Mouse (Mus musculus) gastrocnemius, postnatal 14 days (tissue): ENCODE data around the gene Zfp704. TPM values are rescaled to one million over a fixed set of nuclear protein-coding genes. Genes with fewer than 3 reads are reported as not detected.
A peak's percentile ranks its signal among the peaks of the same experiment; 100 is the strongest.

Experiments used
- DNase-seq: peaks from one replicate; pipeline ENCODE4 v3.0.0; 2021; ENCODE audit warnings: mixed read lengths
- intact Hi-C: fragments of 180-260 bp; cut with DNase I; formaldehyde crosslinking; loops from one replicate; pipeline ENCODE4 v1.15.1; 2025; ENCODE audit warnings: low total_unique reads
- long read RNA-seq, 2 experiments: library from polyadenylated mRNA; stranded (forward); transcript quantifications; one replicate each; pipeline ENCODE4 v2.0.0; 2021
- total RNA-seq, 2 experiments: library from RNA; stranded (reverse); gene quantifications; 2 replicates each; pipeline ENCODE4 v1.2.3; 2021

Gene Zfp704
- total RNA-seq = 1 to 10 TPM; 6.9 to 9.5 TPM
- long read RNA-seq, experiment 1, full-length matches to known transcripts = 7 of 9 reads
- long read RNA-seq, experiment 1, partial matches to known transcripts = 0 of 9 reads
- long read RNA-seq, experiment 1, other reads (novel, unspliced or antisense) = 2 of 9 reads
- long read RNA-seq, experiment 2, full-length matches to known transcripts = 4 of 7 reads
- long read RNA-seq, experiment 2, partial matches to known transcripts = 0 of 7 reads
- long read RNA-seq, experiment 2, other reads (novel, unspliced or antisense) = 3 of 7 reads

GRCm38 (mm10) chr3:9609581-9610341 lies at the start of gene Zfp704:
Zfp704 (minus strand) TSS chr3:9610085.
- intact Hi-C loops = loop anchor here (5.0 to 10.0 kb wide), 2 partner anchors 95 to 233 kb away; no protein-coding TSS in a partner anchor
- peak; percentile 84 for DNase-seq

GRCm38 (mm10) chr3:9633036-9634005 lies 23.4 kb upstream of the Zfp704 start:
- no peak for DNase-seq
- intact Hi-C loops = no loop called here

GRCm38 (mm10) chr3:9629951-9630350 lies 20.1 kb upstream of the Zfp704 start:
- intact Hi-C loops = no loop called here
- DNase-seq = peak; percentile 24

- DNase-seq = no peak
- intact Hi-C loops = no loop called here
These were observed 18.2 kb upstream of the Zfp704 start for GRCm38 (mm10) chr3:9628041-9628440.

DNA sequence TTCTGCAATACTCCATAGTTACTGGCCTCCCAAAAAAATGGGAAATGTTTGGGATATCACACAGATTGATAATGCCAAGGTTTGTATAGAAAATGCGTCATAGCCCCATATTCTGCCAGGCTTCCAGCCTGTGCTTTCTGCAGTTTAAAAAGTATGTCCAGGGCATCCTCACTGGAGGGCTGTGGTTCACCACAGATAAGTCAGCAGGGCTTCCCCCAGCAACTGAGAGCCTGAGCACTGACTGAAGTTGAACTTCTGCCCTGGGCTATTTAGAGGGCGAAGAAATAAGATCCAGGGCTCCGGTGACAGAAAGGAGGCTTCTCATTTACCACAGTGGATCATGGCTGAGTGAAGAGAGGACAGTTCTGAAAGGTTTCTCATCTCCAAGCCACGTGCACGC lies 16.3 kb upstream of the Zfp704 start:
- no peak for DNase-seq
- intact Hi-C loops = no loop called here

DNA sequence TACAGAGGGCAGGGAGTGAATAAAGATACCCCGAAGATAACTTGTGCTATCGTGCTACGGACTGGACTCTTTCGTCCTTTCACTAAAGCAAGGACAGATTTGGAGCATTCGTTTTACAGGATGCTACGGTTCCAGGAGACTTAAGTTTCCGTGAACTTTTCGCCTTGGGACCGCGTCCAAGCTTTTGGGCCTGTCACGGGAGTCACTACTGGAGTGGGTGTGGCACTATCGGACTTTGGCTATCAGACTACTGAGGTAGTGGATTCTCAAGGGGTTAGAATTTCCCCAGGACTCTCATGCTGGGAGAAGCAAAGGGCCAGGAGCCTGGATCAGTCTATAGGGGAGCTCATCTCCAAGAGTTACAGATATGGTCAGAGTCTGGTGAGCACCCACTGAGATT lies 10.7 kb upstream of the Zfp704 start:
- no peak for DNase-seq
- intact Hi-C loops = no loop called here

DNA sequence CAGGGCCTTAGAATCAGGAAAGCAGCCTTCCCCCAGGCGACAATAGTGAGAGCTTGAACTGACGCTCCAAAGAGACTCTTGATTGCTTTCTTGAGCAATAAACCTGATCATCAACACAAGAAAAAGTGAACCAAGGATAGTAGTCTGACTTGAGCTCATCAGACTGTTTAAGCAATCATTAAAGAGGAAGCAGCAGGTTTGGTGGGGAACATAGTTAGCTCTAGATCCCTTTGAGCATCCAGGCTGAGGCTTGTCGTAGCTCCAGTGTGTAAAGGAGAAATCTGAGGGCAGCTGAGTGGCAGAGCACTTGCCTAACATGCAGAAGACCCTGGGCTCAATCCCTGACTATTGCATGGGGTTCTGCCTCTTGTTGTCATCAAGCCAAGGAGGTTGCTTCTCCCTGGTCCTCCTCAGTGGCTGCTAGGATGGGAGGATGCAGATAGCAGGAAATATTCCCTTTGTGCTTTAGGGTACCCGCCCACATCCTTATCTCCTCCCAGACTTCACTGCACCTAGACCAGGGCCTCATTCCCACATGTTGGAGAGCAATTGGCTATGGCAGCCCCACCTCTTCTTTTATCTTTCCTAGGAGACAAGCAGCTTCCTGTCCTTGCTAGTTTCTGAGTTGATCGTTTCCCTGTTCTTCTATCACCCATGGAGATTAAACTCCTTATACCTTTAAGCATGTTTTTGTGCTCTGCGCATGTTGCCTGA lies 9.8 kb upstream of the Zfp704 start:
- intact Hi-C loops = no loop called here
- DNase-seq = no peak

GRCm38 (mm10) chr3:9617101-9617500 lies 7.2 kb upstream of the Zfp704 start:
- intact Hi-C loops = no loop called here
- DNase-seq = no peak

GRCm38 (mm10) chr3:9614676-9615075 lies 4.8 kb upstream of the Zfp704 start:
- no peak for DNase-seq
- intact Hi-C loops = loop anchor here (5.0 kb wide), 1 partner anchor 228 kb away; no protein-coding TSS in a partner anchor

DNA sequence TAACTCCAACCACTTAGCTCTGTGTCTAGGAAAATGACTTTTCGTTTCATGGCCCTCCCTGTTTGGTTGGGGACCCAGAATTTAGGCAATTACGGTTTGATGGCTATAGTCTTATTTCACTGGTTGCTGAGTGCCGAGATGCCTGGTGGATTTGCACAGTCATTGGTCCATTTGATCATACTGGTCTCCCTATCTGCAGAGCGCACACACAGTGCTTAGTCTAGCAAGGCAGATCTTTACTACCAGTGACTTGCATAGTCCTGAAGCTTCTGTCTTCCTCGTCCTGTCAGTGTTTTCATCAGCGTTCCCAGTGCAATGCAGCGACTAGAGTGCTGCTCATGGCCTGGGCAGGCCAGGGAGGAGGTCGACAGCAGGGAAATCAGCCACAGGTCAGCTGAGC lies 4.1 kb upstream of the Zfp704 start:
- DNase-seq = no peak
- intact Hi-C loops = loop anchor here (5.0 kb wide), 1 partner anchor 228 kb away; no protein-coding TSS in a partner anchor

DNA sequence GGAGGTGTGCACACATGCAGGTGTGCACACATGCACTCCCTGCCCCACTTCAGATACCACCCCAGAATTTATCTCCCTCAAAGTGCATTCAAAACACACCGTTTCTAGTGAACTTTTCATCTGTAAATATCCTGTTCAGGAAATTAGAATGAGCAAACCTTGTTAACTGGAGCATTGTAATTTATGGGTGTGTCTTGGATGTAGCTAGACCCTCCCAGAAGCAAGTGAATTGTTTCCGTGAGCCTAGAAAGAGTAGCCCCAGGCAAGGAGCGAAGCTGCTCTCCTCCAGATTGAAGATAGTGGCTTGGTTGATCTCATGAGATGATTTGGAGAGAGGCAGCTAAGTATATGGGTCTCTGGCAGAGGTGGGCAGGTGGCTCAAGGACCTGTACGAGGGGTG lies 1.3 kb upstream of the Zfp704 start:
- intact Hi-C loops = loop anchor here (5.0 kb wide), 1 partner anchor 231 kb away; no protein-coding TSS in a partner anchor
- DNase-seq = no peak

GRCm38 (mm10) chr3:9610426-9610825 lies 541 bp upstream of the Zfp704 start:
- no peak for DNase-seq
- intact Hi-C loops = loop anchor here (5.0 kb wide), 1 partner anchor 232 kb away; no protein-coding TSS in a partner anchor

GRCm38 (mm10) chr3:9608906-9609580 lies 842 bp downstream of the Zfp704 start:
- intact Hi-C loops = loop anchor here (10.0 kb wide), 1 partner anchor 96 kb away; no protein-coding TSS in a partner anchor
- DNase-seq = peak; percentile 40

DNA sequence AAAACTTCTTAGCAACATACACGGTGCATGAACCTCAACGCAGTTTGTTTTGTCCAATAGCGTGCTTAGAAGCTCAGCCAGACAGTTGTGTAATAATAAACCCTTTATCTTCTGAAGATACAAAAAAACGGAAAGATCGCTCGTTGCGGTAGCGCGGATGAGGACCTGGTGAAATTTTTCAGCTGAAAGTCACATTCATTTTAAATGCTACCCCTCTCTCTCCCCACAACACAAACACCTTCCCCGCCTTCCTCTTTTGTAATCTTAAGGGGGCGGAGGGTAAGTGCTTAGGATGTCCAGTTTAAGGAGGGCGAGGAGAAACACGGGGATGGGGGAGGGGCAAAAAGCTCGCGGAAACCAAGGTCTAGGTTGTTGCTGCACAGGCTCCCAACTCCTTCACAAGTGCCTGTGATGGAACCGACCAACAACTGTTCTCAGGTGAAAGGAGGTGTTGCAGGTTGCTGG lies 1.4 kb downstream of the Zfp704 start:
- intact Hi-C loops = loop anchor here (10.0 kb wide), 1 partner anchor 96 kb away; no protein-coding TSS in a partner anchor
- peak; percentile 29 for DNase-seq

DNA sequence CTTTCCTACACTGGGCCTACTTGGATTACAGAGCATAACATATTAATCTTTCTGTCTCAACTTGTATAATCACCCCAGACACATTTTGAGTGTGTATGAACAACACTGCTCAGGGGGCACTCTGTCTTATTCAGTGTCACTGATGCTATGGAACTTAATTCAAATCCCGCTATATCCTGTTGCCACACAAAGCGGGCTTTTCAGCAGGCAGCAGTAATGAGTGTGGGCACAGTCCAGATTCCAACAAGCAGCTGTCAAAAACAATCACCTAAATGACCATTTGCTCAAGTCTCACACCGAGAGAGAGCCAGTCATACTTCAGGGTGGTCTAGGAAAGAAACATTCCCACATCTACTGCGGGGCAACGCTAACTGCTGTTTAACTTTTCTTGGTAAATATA lies 2.2 kb downstream of the Zfp704 start:
- DNase-seq = no peak
- intact Hi-C loops = loop anchor here (10.0 kb wide), 1 partner anchor 97 kb away; no protein-coding TSS in a partner anchor

DNA sequence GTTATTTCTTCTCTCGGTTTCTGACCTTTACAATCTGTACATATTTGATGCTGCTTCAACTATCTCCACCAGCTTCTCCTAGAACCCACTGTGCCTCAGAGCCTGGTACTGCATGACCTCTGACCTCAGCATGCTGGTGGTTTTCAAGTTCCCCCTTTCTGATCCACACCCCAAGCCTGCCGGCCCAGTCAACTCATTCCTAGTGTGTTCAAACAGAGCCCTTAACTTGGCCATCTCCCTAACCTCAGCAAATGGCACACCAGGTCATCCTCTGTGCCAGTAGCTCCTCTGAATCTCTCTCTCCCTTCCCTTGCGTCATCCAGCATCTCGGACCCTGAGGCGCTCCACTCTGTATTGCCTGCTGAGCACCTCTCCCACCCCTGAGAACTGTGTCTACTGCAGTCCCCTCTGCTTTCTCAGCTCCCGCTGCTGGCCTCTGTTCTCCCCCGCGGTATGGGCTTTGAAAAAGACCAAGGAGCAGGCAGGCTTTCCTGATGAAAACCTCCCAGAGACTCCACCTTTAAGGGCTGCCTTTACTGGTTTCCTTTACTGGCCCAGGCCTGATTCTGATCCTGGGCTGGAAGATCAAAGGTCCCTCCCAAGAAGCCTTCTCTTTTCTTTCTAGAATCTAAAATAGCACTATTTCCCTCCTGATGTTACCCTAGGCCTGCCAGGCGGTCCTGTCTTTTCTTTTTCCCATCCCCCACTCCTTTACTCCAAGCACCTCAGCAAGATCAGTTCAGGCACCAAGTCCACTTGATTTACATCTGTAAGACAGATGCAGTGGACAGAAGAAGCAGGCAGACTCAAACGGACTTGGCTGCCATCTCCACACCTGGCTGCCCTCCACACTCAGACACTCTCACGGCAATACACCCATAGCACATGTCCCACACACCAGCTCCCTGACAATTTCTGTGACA lies 3.8 kb downstream of the Zfp704 start:
- no peak for DNase-seq
- intact Hi-C loops = loop anchor here (10.0 kb wide), 1 partner anchor 99 kb away; no protein-coding TSS in a partner anchor

- intact Hi-C loops = loop anchor here (10.0 kb wide), 1 partner anchor 100 kb away; no protein-coding TSS in a partner anchor
- no peak for DNase-seq
These were observed 4.9 kb downstream of the Zfp704 start for GRCm38 (mm10) chr3:9604941-9605340.
